Mouse (Mus musculus) adrenal gland, postnatal 36 days (tissue): ENCODE data around the gene Rbm46. TPM values are rescaled to one million over a fixed set of nuclear protein-coding genes. Genes with fewer than 3 reads are reported as not detected.

Source experiments
- total RNA-seq, 2 experiments: library from RNA; stranded (reverse); gene quantifications; 2 replicates each; pipeline ENCODE4 v1.2.3; 2021

Gene Rbm46
- total RNA-seq, 2 experiments from 2014 or later, result 0.36 to 0.76 TPM

Other genes starting within 250 kb of the Rbm46 start
- under 1 TPM in 1 of 2 experiments, not detected in 1; 0.07 TPM for gene Lrat, start 27.5 kb upstream of the Rbm46 start, total RNA-seq
- gene Fgg, start 131.2 kb upstream of the Rbm46 start, total RNA-seq, result 1 to 10 TPM in 1 of 2 experiments, not detected in 1; 3.2 TPM
- 1 to 10 TPM in 1 of 2 experiments, not detected in 1; 3.8 TPM for gene Fga, start 149.6 kb upstream of the Rbm46 start, total RNA-seq
- gene Fgb, start 173.4 kb upstream of the Rbm46 start, total RNA-seq, result 1 to 10 TPM in 1 of 2 experiments, not detected in 1; 1.1 TPM
- 10 to 100 TPM; 47.4 to 51.3 TPM for gene Plrg1, start 179.0 kb upstream of the Rbm46 start, total RNA-seq